Mouse (Mus musculus) cerebellum, adult 8-10 months (tissue): ENCODE measurements around the gene F12.
A peak's percentile ranks its signal among the peaks of the same experiment; 100 is the strongest.

Experiments
- DNase-seq: peaks from one replicate; pipeline ENCODE4 v3.0.0; 2022

Gene F12

DNA sequence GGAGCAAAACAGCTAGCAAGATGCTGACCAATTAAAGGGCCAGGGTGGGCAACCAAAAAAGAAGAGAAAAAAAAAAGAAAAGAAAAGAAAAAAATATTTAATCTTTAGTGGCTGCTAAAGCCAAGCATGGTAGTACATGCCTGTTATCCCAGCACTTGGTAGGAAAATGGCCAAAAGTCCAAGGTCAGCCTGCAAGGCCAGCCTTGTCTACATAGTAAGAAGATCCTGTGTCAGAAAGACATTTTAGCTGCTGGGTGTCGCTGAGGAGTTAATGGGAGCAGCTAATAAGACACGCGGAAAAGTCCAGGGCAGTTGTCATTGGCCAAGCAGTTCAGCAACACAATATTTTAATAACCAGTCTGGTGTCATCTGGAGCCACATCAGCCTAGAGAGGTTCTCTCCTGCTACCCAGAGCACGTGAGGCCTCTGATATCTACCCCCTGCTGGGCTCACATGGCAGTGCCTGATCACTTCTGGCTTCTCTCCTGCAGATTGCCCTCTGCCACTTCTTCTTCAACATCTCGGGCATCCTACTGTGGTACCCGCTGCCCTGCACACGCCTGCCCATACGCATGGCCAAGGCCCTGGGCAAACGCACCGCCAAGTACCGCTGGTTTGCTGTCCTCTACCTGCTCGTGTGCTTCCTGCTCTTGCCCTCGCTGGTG is 13.8 kb downstream of the F12 start:
- DNase-seq, result no peak

DNA sequence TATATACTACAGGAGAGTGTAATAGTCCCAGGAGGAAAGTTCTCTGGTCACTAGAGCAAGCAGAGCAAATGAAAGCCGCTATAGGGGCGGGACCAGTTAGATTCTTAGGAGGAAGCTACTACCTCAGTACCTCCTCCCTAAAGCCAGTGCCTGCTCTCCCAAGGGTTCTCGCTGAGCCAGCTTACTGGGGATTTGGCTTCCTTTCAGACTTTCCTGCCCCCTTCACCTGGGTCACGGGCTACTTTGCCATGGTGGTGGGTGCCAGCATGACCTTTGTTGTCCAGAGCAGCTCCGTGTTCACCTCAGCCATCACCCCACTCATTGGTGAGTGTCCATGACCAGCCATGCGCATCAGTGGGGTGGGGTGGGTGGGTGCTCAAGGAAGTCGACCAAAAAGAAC is 14.8 kb downstream of the F12 start:
- no peak for DNase-seq

DNA sequence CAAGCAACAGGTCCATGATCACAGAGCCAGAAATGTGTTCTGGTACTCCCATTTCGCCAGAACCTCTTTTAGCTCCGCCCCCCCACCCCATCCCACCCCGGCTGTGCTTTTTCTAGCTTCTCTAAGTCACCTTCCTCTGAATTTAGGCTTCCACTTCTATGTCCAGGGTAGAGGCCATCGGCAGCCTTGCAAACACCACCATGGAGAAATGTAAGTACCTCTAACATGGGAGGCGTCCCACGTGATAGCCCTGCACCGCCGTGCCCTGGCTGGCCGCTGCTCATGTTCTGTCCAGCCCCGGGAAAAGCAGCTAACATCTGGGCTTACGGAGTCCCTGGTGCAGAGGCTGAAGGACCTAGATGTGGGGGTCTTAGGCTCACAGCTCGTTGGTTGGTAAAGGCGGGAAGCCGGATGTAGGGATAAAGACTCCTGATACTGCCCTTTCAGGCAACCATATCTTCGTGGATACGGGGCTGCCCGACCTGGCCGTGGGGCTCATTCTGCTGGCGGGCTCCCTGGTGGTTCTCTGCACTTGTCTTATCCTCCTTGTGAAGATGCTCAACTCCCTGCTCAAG is 18.0 kb downstream of the F12 start:
- DNase-seq, result no peak

DNA sequence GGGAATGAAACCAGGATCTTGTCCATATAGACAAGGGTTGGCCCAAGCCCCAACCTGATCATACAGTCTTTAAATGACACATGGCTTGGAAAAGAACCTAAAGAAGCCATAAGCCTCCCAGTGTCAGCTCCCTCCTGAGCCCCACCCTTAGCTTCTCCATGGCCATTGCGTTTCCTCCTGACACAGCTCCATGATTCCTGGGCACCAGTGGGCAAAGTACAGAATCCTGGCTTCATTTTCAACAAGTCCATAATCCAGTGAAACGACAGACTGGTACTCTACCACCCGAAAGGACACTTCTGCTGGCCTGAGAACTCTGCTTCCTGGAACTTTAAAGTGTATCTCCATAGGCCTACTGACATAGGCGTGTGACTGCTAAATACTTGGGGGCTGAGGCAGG is 19.3 kb downstream of the F12 start:
- DNase-seq, result no peak

DNA sequence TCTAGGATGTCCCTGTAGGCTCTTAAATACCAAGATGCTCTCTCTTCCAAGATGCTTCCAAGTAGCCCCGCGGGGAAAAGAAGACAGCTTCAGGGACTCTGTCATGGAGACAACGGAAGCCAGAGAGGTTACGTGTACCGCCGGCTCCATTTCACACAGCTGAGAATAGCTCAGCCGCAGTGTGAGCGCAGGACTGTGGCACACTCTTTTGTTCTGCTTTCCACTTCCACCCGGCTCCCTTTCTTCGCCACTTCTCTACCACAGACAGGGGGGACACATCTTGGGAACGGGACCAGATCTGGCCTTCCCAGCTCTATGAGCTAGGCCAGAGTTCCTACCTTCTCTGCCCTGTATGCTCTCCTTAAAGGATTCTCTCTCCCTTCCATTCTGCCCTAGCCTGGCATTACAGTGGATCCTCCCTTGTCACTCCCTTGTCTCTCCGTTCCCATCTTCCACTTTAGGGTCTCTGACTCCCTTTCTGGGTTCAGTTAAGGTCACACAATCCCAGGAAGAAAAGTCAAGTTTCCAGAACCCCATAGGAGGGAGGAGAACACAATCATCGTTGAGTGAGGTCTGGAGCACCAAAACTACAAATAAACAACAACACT is 20.7 kb downstream of the F12 start:
- no peak for DNase-seq

DNA sequence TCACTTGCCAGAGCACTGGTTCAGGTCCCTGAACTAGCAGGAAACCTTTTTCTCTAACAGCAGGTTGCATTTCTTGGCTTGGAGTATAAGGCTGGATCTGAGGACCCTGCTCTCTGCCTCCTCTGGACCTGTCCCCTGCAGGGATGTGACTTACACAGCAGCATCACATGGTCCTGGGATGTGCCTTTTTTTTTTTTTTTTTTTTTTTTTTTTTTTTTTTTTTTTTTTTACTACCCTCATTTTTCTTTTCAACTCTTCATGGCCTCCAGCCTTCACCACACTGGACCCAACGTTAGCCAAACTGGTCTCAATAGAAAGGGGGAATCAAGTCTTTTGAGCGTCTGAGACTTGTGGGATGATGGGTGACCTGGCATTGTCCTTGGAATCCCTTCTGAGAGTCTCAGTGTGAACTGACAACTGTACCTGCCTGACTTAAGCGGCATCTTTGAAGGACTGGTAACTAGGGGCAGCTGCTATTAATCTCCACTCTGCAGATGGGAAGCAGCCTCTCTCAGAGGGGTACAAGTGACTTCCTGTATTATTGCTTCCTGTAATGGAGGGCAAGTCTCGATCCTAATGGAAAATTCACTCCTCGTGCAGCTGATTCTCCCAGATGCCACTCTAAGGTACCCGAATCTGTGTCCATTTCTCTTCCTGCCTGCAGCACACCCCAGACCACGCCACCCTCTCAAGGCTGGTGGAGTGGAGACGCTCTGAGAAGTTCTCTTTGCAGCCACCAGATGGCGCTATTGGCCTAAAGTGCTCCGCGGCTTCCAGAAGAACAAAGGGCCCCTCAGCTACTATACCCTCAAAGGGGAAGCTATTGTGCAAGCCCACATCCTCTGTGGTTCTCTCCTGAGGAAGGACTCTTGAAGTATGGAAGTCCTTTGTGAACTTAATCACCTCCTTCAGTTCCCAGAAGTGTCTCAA is 21.5 kb downstream of the F12 start:
- peak; percentile 69 for DNase-seq

DNA sequence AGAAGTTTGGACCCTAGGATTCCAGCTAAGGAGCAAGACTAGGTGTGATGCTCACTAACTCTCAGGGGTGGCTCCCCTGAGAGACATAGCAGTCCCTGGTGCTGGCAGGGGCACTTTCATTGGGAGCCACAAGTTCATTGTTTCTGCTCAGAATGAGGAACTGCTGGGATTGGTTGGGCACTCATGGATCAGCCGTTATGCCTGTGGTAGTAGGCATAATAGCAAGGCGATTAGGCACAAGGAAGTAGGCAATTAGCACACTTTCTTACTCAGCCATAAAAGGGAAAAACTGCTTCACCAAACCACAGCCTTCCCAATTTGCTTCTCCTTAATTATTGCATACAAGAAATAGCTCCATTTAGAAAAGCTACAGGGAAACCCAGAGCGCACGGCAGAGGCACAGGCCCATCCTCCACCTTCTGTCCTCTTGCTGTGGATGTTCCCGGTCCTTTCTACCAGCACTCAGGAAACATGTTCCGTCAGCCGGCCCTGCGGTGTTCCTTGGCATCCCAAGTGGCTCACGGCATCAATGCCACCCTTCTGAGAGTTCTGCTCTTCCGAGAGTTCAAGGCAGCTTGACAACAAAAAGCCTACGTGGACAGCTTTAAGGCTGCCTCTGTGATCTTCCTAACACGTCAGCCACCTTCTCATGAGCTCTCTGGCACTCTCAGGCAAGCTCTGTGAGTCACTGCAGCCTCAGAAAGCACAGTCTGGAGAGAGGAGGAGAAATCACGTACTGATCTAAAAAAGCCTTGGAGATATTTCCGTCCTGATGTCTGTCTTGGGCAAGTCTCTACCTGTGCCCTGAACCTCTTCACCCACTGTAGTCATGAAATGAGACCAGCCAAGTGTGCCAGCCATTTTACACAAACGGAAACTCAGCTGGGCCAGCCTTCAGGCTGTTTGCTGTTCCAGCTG is 22.4 kb downstream of the F12 start:
- DNase-seq, result no peak

DNA sequence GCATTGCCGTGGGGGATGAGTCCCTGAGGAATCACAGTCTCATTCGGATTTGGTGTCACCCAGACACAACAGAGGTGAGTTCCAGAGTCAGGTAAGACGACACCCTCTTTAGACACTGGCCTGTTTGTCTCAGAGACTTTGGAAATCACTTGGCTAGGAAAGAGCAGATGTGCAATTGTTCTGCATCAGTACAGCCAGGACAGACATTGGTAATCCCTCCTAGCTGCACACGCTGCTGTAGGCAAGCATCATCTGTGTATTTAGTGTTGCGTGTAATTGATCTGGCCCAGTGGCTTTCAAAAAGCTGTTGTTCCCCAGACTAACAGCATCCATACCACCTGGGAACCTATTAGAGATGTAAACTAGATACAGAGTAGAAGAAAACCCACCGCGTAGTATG is 23.3 kb downstream of the F12 start:
- DNase-seq, result no peak

DNA sequence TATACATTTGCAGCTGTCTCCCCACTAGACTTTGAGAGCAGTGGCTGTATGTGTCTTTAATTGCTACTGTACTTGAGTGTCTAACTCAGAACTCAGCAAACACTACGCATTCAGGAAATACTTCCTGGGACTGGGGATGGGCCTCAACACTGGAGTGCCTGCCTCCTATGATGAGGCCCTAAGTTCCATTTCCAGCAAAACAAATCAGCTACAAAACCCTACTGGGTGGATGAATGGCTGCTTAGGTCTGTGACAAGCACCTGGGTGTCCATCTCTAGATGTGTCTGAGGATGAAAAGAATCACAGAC is 26.6 kb downstream of the F12 start:
- DNase-seq, result no peak

DNA sequence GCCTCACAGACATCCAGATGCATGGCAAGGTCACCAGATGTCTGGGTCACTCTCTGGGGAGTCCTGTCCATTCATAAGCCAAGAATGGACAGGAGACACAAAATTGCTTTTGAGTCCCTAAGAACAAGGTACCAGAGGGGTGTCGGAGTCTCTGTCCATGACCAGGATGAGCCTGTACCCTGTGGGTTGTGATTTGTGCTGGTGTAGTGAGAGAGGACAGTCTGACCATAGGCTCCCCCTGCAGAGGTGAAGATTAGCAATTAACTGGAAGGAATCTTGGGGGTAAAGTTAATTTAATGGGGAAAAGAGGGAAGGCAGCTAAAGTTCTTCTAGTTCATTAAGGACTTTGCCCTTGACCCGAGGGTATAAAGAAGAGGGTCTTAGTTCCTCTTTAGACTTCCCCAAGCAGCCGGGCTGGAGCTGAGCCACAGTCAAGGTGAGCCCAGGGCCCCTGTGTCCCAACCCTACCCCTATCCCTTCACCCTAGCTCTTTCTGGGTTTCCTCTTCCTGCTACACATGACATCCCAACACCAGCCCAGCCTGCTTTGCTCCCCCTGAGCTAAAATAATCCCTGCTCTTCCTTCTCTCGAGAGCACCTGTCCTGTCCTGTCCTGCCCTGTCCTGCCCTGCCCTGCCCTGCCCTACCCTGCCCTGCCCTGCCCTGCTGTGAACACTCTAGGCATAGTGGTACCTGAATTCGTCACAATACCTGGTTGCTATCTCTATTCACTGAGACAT is 27.1 kb downstream of the F12 start:
- no peak for DNase-seq

DNA sequence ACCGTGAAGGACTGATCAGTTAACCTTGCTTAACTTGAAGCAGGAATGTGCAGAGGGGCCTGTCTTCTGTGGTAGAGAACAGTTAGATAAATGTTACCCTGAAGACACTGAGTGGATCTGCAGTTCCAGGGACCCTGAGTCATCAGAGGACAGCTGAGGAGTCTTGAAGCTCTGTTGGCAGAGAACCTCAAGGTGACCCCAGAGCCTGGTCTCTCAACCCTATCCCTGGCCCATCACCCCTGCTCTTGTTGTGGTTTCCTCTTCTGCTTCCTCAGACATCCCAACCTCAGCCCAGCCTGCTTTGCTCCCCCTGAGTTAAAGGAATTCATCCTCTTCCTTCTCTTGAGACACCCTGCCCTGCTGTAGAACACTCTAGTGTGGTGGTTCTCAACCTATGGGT is 28.5 kb downstream of the F12 start, which contains the start of gene Slc34a1:
TSS of gene Slc34a1 (plus strand) at position 100 of the 400 bp plus-strand sequence.
- no peak for DNase-seq

DNA sequence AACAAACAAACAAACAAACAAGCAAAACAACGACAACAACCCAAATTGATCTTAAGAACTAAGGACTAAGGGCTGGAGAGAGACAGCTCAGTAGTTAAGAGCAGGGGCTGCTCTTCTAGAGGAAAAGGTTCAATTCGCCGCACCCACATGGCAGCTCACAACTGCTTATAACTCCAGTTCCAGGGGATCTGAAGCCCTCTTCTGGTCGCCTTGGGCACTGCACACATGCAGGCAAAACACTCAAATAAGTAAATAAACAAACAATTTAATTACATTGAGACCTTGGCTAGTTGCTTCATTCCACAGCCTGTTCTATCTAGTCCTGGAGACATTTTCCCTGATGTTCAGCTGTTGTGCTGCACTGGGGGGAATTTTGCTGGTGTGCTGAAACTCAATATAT is 33.7 kb downstream of the F12 start:
- DNase-seq, result no peak

DNA sequence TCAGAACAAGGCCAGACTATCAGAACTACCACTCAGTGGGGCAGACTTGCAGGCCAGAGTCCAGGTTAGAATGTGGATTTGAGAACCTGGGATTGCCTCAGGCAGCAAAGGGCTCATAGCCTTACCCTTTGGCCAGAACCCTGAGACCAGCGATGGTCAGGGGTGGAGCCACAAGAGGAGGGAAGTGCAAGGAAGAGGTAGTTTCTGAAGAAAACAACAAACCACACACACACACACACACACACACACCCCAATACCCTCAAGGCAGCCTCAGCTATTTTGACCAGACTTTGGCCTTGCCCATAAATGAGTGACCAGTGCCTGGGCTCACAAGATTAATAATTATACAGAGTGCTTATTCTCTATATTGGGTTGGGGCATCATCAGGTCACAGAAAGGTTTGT is 35.0 kb downstream of the F12 start:
- no peak for DNase-seq

DNA sequence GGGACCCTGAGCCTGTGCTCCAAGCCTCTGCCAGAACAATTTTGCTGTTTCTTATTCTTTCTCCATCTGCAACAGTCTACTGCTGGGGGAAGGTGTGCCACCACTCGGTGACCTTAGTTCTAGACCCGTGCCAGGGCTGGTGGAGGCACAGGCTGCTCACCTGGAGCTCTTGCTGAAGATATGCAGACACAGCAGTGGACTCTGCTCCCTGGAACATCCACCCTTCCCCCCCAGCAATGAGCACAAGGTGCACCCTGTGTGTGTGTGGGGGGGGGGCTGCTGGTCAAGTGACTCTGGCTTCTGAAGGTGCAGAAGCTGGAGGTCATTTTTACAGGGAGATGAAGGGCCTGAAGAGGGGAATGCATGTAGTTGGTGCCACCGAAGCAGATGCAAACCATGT is 35.9 kb downstream of the F12 start:
- no peak for DNase-seq

DNA sequence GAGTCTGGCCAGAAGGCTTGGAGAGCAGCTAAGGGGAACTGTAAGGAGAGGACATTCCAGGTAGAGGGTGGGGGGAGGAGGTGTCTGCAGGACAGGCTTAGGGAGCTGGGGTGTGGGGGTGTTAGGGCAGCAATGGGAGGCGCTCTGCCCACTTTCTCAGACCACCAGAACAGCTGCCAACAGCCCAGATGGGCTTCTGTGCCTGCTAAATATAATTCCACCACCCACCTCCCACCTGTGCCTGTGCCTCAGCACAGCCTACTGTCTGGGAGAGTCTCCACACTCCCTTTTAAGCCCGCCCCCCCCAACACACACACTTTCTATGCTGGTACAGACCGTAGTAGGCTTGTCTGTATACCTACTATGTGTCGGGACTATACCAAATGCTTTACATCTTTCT is 44.8 kb downstream of the F12 start:
- DNase-seq, result no peak

DNA sequence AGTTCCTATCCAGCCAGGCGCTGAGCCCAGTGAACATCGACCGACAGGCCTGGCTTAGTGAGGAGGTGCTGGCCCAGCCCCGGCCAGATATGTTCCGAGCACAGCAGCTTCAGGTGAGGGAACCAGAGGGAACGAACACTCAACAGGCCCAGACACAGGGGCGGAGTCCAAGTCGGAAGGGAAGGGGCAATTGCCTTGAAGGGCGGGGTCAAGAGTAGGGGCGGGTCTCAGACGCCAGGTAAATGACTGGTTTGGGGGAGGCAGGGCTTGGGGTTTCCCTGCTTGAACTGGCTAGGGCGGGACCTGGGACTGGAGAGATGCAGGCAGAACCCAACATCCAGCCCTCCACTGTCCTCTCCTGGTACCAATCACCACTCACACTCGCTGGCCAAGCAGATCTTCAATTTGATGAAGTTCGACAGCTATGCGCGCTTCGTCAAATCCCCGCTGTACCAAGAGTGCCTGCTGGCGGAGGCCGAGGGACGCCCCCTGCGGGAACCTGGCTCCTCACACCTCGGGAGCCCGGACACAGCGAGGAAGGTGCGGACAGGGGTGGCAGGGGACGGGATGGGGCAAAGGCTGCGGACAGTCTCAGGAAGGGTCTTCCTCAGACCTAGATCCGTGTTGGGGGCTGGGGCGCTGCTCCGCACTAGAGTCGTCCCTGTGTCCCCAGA is 47.5 kb downstream of the F12 start:
- DNase-seq, result no peak

DNA sequence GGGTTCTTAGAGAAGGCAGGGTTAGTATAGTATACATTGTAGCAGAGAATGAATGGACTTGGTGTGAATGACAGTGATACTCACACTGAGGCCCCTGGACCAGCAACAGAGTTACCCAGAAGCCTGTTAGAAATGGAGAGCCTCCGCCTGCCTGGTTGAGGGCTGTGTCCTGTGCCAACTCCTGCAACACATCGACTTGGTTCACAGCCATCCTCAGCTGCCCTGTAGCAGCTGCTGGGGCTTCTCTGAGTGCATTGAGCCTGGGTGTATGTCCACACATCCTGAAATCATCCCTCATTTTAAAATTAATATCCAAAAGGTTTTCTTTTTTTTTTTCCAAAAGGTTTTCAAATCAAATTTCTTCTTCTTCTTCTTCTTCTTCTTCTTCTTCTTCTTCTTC is 50.7 kb downstream of the F12 start:
- no peak for DNase-seq

DNA sequence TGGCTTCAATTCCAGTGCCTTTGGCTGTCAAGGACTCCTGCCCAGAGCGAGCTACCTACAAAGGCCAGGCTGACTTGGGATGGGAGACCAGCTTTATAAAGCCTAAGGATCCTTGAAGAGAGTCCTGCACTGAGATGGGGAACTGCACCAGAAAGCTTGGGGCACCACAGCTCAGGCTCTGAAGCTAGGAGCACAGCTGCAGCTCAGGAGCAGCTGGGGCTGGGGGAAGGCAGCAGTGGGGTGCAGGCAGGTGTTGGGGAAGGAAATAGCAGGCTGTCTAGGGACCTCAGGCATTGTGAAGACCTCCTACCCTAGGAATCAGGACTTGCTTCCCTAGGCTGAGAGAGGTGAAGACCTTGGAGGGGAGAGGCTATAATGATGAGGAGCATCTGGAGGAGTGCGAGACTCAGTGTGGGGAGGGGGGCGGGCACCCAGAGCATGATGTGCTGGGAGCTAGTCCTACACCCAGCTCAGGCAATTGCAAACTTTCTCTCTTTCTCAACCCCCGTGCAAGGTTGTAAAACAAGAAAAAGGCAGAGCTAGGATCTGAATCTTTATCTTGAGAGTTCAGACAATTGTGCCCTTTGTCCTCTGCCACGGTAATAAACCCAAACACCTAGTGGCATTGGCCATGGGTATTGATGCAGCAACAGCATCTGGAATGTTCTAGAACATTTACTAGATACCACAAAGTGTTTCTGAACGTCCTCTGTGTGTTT is 52.2 kb downstream of the F12 start:
- no peak for DNase-seq

DNA sequence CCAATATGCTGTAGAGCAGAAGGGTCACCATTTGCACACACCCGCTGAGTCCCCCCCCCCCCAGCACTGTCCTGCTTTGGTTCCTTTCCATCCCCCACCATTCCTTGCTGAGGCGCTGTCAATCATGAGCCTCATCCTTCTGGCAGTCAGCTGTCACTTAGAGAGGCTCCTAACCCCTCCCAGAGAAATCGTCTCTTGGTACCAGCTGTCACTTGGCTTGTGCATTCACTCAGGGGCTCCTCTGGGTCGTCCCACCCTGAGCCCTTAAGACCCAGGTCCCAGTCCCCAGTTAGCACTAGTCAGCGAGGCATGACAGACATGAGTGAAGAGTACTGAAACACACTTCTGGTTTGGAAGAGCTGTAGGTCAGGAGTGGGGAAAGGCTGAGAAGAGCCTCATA is 54.9 kb downstream of the F12 start:
- DNase-seq, result no peak

DNA sequence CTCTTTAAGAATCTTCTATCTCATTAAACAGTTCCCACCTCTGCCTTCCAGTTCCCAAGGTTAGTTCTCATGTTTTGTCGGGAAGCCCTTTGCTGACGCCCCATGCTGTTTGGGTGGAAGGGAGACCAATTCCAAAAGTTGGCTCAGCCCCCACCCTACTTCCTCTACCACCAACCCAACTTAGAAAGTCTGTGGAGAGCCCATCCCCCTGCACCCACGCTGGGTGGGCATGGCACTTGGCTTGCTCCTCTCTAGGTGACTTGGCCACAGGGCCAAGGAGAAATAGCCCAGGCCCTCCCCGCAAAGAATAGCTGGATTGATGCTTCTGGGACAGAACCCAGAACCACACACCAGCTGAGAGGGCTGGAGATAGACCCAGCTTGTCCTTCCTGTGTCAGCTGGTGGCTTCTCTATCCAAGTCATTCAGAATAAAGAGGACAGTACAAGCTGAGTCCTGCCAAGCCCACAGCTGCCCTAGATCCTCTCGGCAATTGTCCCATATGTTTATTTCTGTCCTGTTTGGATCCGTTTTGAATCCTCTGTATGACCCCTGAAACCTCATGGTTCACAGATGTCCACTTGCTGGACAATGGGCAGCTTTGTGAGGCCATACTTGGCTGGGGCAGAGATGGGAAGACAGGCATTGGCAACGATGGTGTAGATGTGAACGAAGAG is 55.4 kb downstream of the F12 start:
- DNase-seq, result no peak
